Mouse (Mus musculus) kidney, adult 2 months (tissue): ENCODE results near the gene Olfr56.

Experiments
- CTCF ChIP-seq: fragments of 200-500 bp; conservative IDR thresholded peaks from 2 replicates; pipeline ENCODE4 v1.5.1; 2011; ENCODE audit warnings: low read depth, mild to moderate bottlenecking, control low read depth, low read length, moderate library complexity, mixed read lengths; ENCODE audit not compliant: insufficient read depth, insufficient read length
- POLR2A ChIP-seq: fragments of 200-500 bp; IDR thresholded peaks from one replicate; pipeline ENCODE4 v1.6.1; 2011; ENCODE audit warnings: low read depth, low read length, control low read depth

GRCm38 (mm10) chr11:49095367-49095766 is 116.7 kb downstream of the Olfr56 start:
- TF ChIP-seq POLR2A, result no peak
- no peak for TF ChIP-seq CTCF
